Mouse (Mus musculus): ENCODE measurements around the gene Nhp2.

The Nhp2 gene

DNA sequence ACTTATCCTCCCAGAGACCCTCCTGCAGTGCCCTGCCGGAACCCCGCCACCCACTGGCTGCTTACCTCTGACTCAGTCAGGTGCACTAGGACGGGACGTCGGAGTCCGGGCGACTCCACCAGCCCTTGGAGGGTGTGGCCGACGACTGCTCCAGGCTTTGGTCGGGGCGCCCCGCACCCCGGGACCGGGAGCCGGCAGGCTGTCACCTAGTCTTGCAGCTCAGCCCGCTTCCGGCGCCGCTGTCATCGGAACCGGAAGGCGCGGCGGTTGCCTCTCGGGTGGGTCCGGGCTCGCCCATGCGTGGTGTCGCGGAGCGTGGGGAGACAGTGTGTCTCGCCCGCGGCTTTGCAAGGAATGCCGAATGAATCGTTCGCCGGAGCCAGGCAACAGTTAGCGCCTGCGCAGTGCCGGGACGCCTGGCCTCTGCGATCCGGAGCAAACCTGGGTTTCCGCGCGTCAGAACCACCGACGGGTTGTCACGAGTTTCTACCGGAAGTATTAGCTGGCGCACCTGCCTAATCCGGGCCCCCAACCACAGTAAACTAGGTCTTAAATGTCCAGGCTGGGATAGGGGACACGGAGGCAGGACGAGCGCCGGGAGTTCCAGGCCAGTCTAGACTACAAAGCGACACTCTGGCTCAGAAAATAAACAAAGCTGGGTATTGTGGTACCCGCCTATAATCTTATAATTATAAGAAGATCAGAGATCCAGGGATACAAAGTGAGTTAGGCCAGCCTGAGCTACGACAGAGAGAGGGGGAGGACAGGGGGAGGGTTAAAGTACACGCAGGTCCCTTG lies 16.2 kb downstream of the Nhp2 start, which contains the start of gene Rmnd5b:
Rmnd5b (minus strand) TSS at position 372 of the 798 bp plus-strand sequence.
- peak; percentile 89 to 90 for DNase-seq (ENCODE audit: low spot score in 2 of 2)

DNA sequence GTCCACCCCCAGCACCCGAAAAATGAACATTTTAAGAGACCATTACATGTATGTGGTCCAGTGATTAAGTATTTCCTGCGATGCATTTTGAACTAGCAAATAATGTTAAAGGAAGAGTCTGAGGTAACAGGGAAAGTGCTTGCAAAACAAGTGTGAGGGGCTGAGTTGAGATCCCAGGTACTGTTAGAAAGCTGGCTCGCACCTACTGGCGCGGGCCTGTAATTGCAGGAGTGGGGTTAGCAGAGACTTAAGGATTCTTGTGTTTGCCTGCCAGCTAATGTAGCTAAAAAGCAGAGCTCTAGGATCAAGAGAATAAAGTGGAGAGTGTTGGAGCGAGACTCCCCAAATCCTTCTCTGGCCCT lies 16.8 kb downstream of the Nhp2 start:
- DNase-seq (ENCODE audit: low spot score in 2 of 2), result peak in 1 of 2 experiments; percentile 49

GRCm38 (mm10) chr11:51637971-51638414 lies 18.5 kb downstream of the Nhp2 start:
- DNase-seq (ENCODE audit: low spot score in 2 of 2), result peak; percentile 44 to 63

- no peak for DNase-seq (ENCODE audit: low spot score in 2 of 2)
These were observed 19.0 kb downstream of the Nhp2 start for GRCm38 (mm10) chr11:51638497-51638896.

DNA sequence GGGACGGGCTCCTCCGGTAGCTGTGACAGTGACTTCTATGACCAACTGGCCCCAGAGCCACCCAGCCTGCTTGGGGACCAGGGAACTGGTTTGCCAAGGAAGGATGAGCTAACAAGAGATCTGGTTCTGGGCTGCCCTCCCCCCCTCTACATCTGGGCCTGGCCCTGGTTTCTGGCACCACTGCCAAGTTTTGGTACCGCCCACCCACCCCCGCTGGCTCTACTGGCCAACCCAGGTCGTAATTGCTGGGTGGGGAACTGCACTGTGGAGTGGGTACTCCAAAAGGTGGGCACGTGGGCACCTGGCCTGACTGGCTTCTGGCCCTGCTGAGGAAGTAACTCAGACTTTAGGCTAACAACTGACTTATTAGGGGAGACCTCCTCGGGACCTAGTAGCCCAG lies 21.2 kb downstream of the Nhp2 start:
- DNase-seq (ENCODE audit: low spot score in 2 of 2), result no peak

GRCm38 (mm10) chr11:51643202-51643601 lies 23.7 kb downstream of the Nhp2 start:
- no peak for DNase-seq (ENCODE audit: low spot score in 2 of 2)

GRCm38 (mm10) chr11:51643761-51644160 lies 24.2 kb downstream of the Nhp2 start:
- no peak for DNase-seq (ENCODE audit: low spot score in 2 of 2)

GRCm38 (mm10) chr11:51644217-51644616 lies 24.7 kb downstream of the Nhp2 start:
- DNase-seq (ENCODE audit: low spot score in 2 of 2), result no peak

- DNase-seq (ENCODE audit: low spot score in 2 of 2), result no peak
These were observed 25.8 kb downstream of the Nhp2 start for GRCm38 (mm10) chr11:51645293-51645692.

DNA sequence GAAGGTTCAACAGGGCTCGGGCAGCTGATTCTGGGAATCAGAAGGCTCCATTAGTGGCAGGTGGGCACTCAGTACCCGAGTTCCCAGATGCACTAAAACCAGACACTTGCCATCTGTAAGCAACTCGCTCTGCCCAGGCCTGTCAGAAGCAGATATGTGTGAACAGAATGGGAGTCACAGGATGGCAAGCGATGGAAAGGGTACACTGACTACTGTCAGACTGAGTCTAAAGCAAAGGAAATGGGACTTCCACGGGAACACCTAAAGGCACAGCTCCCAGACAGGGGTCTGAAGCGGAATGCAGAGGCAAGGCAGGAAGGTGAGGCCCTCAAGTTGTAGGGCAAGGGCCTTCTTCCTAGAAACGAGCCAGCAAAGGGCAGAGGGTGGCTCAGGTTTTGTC lies 26.7 kb downstream of the Nhp2 start:
- no peak for DNase-seq (ENCODE audit: low spot score in 2 of 2)

GRCm38 (mm10) chr11:51646751-51647667 lies 27.5 kb downstream of the Nhp2 start:
- peak; percentile 62 to 84 for DNase-seq (ENCODE audit: low spot score in 2 of 2)

- no peak for DNase-seq (ENCODE audit: low spot score in 2 of 2)
These were observed 29.0 kb downstream of the Nhp2 start for GRCm38 (mm10) chr11:51648566-51648965.

- DNase-seq (ENCODE audit: low spot score in 2 of 2), result no peak
These were observed 29.8 kb downstream of the Nhp2 start for GRCm38 (mm10) chr11:51649111-51649888.

- DNase-seq (ENCODE audit: low spot score in 2 of 2), result no peak
These were observed 30.3 kb downstream of the Nhp2 start for GRCm38 (mm10) chr11:51649889-51650199.

DNA sequence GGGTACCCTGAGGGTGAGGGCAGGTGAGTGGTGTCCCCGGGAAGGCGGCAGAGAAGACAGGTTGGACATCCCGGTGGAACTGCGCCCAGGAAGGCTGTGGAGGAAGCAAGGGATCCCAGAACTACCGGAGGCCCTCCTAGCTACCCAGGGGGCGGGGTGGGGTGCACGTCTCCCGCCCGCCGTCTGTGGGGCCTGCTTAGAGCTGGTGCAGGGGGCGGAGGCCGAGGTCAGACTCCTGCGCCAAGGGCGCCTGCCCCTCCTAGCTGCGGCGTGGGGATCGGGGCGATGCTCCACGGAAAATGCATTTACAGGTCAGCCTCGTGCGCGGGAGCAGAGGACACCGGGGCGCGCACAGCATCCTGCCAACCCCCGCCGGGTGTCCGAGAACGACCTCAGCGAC lies 30.7 kb downstream of the Nhp2 start:
- no peak for DNase-seq (ENCODE audit: low spot score in 2 of 2)

DNA sequence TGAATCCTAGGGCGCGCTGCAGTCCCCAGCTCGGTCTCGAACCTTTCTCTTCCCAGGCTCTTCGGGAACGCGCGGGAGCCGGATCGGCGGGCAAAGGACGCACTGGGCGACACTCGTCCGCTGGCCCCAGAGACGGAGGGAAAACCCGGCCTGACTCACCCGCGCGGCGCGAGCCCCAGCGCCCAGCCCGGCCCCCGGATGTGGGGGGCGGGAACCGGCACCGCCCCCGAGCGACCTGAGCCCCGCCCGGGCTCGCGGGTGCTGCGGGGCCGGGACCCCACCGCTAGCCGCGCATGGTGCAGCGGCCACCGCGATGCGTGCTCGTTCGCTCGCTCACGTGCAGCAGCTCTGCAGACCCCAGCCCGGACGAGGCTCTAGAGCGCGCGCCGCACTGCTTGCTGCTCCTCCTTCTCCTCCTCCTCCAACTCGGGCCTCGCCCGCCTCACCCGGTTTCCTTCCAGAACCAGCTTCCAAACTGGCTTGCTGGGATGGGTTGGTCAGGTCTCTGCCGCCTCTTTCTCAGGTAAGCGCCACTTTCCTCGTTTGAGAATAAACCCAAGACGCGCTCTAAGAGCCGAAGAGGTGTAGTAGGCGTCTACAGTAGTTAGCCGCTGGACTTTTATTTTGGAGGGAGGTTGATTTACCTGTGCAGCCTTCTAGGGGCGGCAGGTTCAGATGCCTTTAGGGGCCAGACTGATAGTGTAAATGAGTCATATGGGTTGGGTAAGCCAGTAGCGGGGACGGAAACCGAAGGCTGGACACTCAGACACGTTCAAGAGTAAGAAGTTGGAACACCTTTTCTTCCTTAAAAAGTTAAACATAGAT lies 31.4 kb downstream of the Nhp2 start, which contains the start of the genes N4bp3 and D930048N14Rik:
N4bp3 (minus strand) TSS at position 152 of the 825 bp plus-strand sequence.
D930048N14Rik (plus strand) TSS at position 264 of the 825 bp plus-strand sequence.
- DNase-seq (ENCODE audit: low spot score in 2 of 2), result peak; percentile 76 to 77

DNA sequence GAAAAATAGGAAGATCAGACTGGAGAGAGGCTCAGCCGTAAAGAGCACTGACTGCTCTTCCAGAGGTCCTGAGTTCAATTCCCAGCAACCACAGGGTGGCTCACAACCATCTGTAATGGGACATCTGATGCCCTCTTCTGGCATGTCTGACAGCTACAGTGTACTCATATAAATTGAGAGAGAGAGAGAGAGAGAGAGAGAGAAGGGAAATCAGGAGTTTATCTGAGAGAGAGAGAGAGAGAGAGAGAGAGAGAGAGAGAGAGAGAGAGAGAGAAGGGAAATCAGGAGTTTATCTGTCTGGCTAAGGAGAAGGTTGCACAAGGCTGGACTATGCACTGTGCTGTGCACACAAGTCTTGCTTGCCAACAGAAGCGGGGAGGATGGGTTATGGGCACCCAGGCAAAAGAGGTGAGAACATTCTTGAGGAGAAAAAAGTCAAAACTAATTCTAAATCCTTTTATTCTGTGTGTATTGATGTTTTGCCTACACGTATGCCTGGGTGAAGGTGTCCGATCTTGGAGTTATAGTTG lies 33.4 kb downstream of the Nhp2 start:
- DNase-seq (ENCODE audit: low spot score in 2 of 2), result no peak

DNA sequence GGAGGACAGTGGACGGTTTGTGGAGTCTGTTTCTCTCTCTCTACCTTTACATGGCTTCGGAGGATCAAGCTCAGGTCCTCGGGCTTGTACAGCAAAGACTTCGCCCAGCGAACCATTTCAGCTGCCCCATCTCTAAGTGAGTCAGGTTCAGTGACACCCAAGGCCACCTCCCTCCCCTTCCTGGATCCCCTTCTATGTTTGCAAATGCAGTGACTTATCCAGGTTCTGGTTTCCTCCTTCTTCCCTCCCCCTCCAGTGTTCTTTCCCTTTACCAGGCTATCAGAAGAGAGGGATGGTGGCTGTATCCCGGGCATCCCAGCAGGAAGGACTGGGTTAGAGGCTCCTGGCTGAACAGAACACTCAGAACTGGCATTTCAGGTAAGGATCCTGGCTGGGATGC lies 34.2 kb downstream of the Nhp2 start:
- no peak for DNase-seq (ENCODE audit: low spot score in 2 of 2)

DNA sequence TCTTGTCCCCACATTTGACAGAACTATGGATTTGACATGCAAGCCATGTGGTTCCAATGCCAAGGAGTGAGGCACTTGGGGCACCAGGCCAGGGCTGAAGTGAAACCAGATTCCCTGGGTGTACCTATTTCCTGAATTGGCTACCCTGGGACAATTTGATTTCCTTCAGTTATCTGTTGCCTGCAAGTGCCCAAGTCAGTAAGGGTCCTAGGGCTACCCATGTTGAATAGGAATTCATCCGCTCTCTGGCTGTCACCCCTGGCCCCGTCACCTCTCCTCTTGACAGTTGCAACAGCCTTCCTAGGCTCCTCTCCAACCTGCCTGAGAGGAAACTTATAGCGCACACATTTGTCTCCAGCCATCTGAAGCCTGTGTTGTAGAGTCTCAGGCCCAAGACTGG lies 35.4 kb downstream of the Nhp2 start:
- no peak for DNase-seq (ENCODE audit: low spot score in 2 of 2)

DNA sequence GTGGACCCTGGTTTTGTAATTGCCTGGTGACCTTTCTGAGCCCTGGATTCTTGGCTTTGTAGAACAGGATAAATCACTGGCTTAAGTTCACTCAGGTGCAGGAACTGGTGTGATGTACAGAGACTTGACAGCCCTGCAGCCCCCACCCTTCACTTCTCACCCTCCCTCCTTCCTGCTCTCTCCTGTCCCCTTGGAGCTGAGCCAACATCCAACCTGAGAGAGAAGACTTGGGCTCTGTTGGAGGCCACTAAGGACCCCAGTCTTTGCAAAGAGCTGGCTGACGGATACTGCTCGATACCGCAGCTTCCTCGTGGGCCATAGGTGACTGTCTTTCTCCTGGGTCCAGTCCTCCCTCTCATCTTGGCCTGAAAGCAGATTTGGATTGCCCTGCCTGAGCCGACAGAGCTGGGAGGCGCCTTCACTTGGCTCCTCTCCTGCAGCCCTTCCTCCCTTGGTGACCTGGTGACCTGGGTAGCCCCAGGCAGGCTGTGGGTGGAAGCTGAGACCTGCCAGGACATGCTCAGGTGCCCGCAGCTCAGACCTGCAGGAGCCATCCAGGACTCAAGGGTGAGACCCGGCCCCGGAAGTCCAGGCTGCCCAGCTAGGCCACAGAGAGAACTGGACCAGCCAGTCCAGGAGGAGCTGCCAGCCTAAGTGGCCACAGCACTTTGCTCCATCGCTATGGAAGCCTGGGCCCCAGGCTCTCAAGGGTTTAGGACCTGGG lies 37.4 kb downstream of the Nhp2 start:
- no peak for DNase-seq (ENCODE audit: low spot score in 2 of 2)
